Mouse (Mus musculus) heart, adult 9 months (tissue): Measurements from ENCODE around the gene Smad3.

Experiments
- DNase-seq, 2 experiments: peaks; one replicate each; pipeline ENCODE4 v3.0.0; 2022; ENCODE audit warnings: low spot score in 2 of 2

Smad3 gene

GRCm38 (mm10) chr9:63772452-63772851, 14.7 kb upstream of the Smad3 start:
- no peak for DNase-seq

GRCm38 (mm10) chr9:63771676-63772075, 13.9 kb upstream of the Smad3 start:
- DNase-seq = no peak

GRCm38 (mm10) chr9:63761367-63762094, 3.7 kb upstream of the Smad3 start:
- no peak for DNase-seq

GRCm38 (mm10) chr9:63760783-63761182, 3.0 kb upstream of the Smad3 start:
- DNase-seq = no peak

GRCm38 (mm10) chr9:63759973-63760722, 2.4 kb upstream of the Smad3 start:
- no peak for DNase-seq

GRCm38 (mm10) chr9:63758641-63759391, 1.0 kb upstream of the Smad3 start:
- DNase-seq = no peak

GRCm38 (mm10) chr9:63757462-63757772, 377 bp downstream of the Smad3 start:
- no peak for DNase-seq

GRCm38 (mm10) chr9:63756581-63757461, 973 bp downstream of the Smad3 start:
- no peak for DNase-seq

GRCm38 (mm10) chr9:63755671-63756543, 1.9 kb downstream of the Smad3 start:
- no peak for DNase-seq

GRCm38 (mm10) chr9:63754556-63755510, 3.0 kb downstream of the Smad3 start:
- peak; percentile 52 to 61 for DNase-seq

- DNase-seq = no peak
Observed at GRCm38 (mm10) chr9:63754039-63754438, 3.8 kb downstream of the Smad3 start.

- DNase-seq = no peak
Observed at GRCm38 (mm10) chr9:63753359-63753758, 4.4 kb downstream of the Smad3 start.

- no peak for DNase-seq
Observed at GRCm38 (mm10) chr9:63752576-63752975, 5.2 kb downstream of the Smad3 start.

GRCm38 (mm10) chr9:63751325-63751724, 6.5 kb downstream of the Smad3 start:
- DNase-seq = no peak

GRCm38 (mm10) chr9:63750360-63750974, 7.3 kb downstream of the Smad3 start:
- no peak for DNase-seq

GRCm38 (mm10) chr9:63749296-63749915, 8.4 kb downstream of the Smad3 start:
- no peak for DNase-seq

GRCm38 (mm10) chr9:63747645-63748295, 10.0 kb downstream of the Smad3 start:
- no peak for DNase-seq

GRCm38 (mm10) chr9:63746980-63747379, 10.8 kb downstream of the Smad3 start:
- no peak for DNase-seq
